Mouse (Mus musculus) liver, embryonic 12.5 days (tissue): ENCODE results near the gene Inpp5a. TPM values are rescaled to one million over a fixed set of nuclear protein-coding genes. Genes with fewer than 3 reads are reported as not detected.

Experiments used
- ATAC-seq: fragments of 200-750 bp; cut with Nextera tagmentation; 2 replicates; pipeline ENCODE4 v1.8.0; 2017; ENCODE audit warnings: moderate number of reproducible peaks, mild to moderate bottlenecking, moderate library complexity
- H3K27ac ChIP-seq: fragments of 300-500 bp; sonication (generic); 2 replicates; pipeline ENCODE4 v1.5.1; 2016; ENCODE audit warnings: mild to moderate bottlenecking
- H3K27me3 ChIP-seq: fragments of 300-500 bp; sonication (generic); replicated peaks from 2 replicates; pipeline ENCODE4 v1.6.1; 2016; ENCODE audit warnings: mild to moderate bottlenecking, moderate library complexity
- H3K36me3 ChIP-seq: fragments of 300-500 bp; sonication (generic); 2 replicates; pipeline ENCODE4 v1.6.1; 2016; ENCODE audit warnings: mild to moderate bottlenecking, moderate library complexity
- H3K4me1 ChIP-seq: fragments of 300-500 bp; sonication (generic); 2 replicates; pipeline ENCODE4 v1.6.1; 2016
- H3K4me2 ChIP-seq: fragments of 300-500 bp; sonication (generic); 2 replicates; pipeline ENCODE4 v1.6.1; 2016; ENCODE audit warnings: mild to moderate bottlenecking, moderate library complexity
- H3K4me3 ChIP-seq: fragments of 300-500 bp; sonication (generic); 2 replicates; pipeline ENCODE4 v1.5.1; 2016; ENCODE audit warnings: mild to moderate bottlenecking, moderate library complexity
- H3K9ac ChIP-seq: fragments of 300-500 bp; sonication (generic); 2 replicates; pipeline ENCODE4 v1.6.1; 2016; ENCODE audit warnings: mild to moderate bottlenecking, moderate library complexity
- H3K9me3 ChIP-seq: fragments of 300-500 bp; sonication (generic); replicated peaks from 2 replicates; pipeline ENCODE4 v1.6.1; 2016; ENCODE audit warnings: mild to moderate bottlenecking, moderate library complexity
- WGBS: fragments of 180-500 bp; shearing (Covaris S2); methylation state at CpG from one replicate; pipeline ENCODE4 v1.1.7; 2016; ENCODE audit not compliant: insufficient replicate concordance; 5-methylcytosine and 5-hydroxymethylcytosine counted together
- polyA plus RNA-seq: library from polyadenylated mRNA; unstranded; fragments of >200 nt; fragmentation: Nextera tagmentation; extraction: Ambion mirVana; gene quantifications from 2 replicates; pipeline ENCODE4 v1.2.1, GENCODE M21; 2016

The Inpp5a gene
- polyA plus RNA-seq, 1 experiment from 2014 or later: 10.1 TPM

DNA sequence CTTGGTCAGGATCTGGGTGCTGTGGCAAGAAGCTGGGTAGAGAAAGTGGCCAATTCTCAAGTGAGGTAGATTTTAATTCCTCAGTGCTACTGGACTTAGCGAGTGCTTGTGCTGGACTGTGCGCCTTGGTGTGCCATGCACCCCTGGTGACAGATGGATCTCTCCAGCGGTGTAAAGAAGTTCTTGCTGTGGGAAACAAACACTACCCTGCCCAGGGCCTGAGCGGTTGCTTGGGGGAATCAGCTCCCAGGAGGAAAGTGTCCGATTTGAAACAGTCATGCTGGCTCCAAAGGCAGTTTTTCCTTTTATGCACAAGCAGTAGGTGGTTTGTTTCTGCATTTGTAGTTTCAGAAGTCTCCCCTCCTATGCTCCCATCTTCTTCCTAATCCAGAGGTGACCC, 2.8 kb downstream of the Inpp5a start:
- Histone ChIP-seq H3K4me2 (no peak overlapping the region), H3K27ac (no peak overlapping the region), H3K9ac (no peak overlapping the region), H3K9me3 (no peaks in the 10 kb centered on the region), H3K36me3 (no peaks in the 10 kb centered on the region), H3K27me3 (no peaks in the 10 kb centered on the region), H3K4me1 (peaks cover 28% of the 10 kb centered on the region), H3K4me3 (no peak overlapping the region)
- no peak for ATAC-seq
- 80% methylated on average over 5 of the region's 5 CpGs for WGBS

DNA sequence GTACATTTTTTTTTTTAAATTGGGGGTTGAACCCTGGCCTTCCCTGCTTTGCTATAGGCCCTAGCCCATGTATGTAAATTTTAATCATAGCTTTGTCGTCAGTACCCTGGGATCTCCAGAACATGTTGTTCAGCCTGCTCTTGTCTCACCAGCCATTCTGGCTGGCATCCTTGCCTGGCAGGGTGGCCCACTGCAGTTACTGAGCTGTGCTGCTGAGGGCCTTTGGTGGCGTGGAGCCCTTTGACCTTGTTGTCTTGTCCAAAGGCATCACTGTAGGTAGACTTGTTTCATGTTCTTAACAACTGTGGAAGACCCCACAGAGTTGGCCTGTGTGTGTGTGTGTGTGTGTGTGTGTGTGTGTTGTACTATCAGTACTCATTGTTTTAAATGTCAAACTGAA, 3.2 kb downstream of the Inpp5a start:
- Histone ChIP-seq H3K4me3 (no peak overlapping the region), H3K36me3 (no peaks in the 10 kb centered on the region), H3K9ac (no peak overlapping the region), H3K27me3 (no peaks in the 10 kb centered on the region), H3K9me3 (no peaks in the 10 kb centered on the region), H3K4me1 (peaks cover 28% of the 10 kb centered on the region), H3K27ac (no peak overlapping the region), H3K4me2 (no peak overlapping the region)
- ATAC-seq: no peak
- WGBS: 77% methylated on average over 2 of the region's 2 CpGs

DNA sequence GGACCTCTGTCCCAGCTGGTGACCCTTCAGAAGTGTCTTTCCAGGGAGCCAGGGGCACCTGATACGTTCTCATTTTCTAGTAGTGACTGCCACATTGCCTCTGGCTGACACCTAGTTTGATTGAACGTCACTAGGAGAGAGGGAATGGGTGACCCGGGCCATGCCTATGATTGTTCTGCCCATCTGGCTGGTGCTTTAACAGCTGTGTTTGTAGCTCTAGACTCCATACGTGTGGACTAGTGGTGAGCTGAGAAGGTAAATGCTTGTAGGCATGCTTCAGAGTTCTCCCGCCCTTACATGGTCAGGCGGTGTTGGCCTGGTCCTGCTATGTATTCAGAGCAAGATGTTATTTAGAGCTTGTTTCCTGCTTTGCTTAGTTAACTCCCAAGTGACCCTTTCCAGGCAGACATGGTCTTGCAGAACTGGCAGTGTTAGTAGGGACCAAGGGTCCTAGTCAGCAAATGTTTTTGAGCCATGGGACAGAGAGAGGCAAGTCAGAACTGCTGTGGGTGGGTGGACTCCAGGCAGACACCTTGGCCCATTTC, 3.9 kb downstream of the Inpp5a start:
- H3K9me3 ChIP-seq: no peaks in the 10 kb centered on the region
- no peak overlapping the region for H3K4me3 ChIP-seq
- WGBS: 71% methylated on average over 6 of the region's 6 CpGs
- peaks cover 31% of the 10 kb centered on the region for H3K4me1 ChIP-seq
- H3K27me3 ChIP-seq: no peaks in the 10 kb centered on the region
- H3K4me2 ChIP-seq: no peak overlapping the region
- no peak overlapping the region for H3K27ac ChIP-seq
- no peak for ATAC-seq
- H3K36me3 ChIP-seq: no peaks in the 10 kb centered on the region
- no peak overlapping the region for H3K9ac ChIP-seq

DNA sequence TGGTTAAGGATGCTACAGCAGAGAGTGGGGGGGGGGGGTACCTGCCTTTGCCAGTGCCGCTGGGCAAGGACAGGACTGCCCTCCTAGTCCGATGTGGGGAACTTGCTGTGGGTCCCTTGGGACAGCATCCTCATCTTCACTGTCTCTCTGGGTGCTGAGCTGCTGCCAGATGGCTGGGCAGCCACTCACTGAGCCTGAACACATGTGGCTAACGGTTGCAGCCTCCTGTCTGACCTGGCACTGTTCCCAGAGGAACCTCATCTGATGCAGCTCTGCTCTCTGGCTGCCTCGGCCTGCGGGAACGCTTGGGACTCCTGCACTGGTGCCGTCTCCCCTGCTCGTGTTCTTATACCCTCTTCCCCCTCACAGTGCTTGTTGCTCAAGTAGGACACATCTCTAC, 8.6 kb downstream of the Inpp5a start:
- Histone ChIP-seq H3K27ac (no peak overlapping the region), H3K9ac (no peak overlapping the region), H3K4me2 (no peak overlapping the region), H3K27me3 (no peaks in the 10 kb centered on the region), H3K9me3 (no peaks in the 10 kb centered on the region), H3K4me1 (peaks cover 43% of the 10 kb centered on the region), H3K4me3 (no peak overlapping the region), H3K36me3 (no peaks in the 10 kb centered on the region)
- ATAC-seq: no peak
- WGBS: 70% methylated on average over 8 of the region's 8 CpGs

DNA sequence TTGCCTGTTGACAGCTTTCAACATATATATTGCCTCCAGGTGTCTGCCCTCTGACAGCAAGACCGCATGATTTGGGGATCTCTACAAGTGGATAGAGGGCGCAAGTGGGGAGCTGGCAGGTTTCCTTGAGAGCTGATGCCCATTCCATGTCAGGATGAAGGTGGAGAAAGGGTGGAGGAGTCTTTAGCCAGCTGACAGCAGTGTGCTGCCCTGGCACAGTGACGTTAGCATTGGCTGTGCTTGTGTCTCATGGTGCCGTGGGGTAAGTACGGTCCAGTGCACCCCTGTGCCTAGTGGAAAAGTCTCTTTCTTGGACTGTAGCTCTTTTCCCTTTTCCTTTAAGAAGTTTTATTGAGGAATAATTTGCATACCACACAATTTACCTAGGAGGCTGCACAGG, 9.2 kb downstream of the Inpp5a start:
- H3K27ac ChIP-seq: no peak overlapping the region
- no peak overlapping the region for H3K4me2 ChIP-seq
- H3K4me1 ChIP-seq: peaks cover 40% of the 10 kb centered on the region
- H3K36me3 ChIP-seq: no peaks in the 10 kb centered on the region
- H3K9ac ChIP-seq: no peak overlapping the region
- no peak overlapping the region for H3K4me3 ChIP-seq
- no peak for ATAC-seq
- H3K9me3 ChIP-seq: no peaks in the 10 kb centered on the region
- H3K27me3 ChIP-seq: no peaks in the 10 kb centered on the region
- 83% methylated on average over 5 of the region's 5 CpGs for WGBS

DNA sequence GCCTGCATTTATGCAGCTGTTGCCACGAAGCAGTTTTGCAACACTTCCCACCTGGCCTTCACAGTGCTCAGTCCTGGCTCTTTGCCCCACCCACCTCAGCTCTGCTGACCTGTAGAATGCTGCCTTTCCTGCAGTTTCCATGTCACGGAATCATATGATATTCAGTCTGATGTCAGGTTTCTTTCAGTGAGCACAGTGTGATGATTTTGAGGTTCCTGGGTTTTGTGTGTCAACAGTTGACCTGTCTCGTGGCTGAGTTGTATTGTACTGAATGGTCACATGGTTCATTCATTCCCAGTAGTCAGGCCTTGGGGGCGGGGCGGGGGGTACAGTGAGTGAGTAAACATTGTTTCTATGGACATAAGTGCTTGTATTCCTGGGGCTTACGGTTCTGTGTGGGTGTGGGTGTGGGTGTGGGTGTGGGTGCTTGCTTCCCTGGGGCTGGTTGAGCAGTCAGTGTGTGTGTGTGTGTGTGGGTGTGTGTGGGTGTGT, 9.7 kb downstream of the Inpp5a start:
- no peak overlapping the region for H3K27ac ChIP-seq
- H3K9me3 ChIP-seq: no peaks in the 10 kb centered on the region
- H3K4me1 ChIP-seq: peaks cover 40% of the 10 kb centered on the region
- ATAC-seq: peak; percentile 25; the same call in 1 of the 2 replicates
- no peaks in the 10 kb centered on the region for H3K27me3 ChIP-seq
- no peak overlapping the region for H3K4me2 ChIP-seq
- no peak overlapping the region for H3K9ac ChIP-seq
- 58% methylated on average over 6 of the region's 6 CpGs for WGBS
- no peaks in the 10 kb centered on the region for H3K36me3 ChIP-seq
- no peak overlapping the region for H3K4me3 ChIP-seq

DNA sequence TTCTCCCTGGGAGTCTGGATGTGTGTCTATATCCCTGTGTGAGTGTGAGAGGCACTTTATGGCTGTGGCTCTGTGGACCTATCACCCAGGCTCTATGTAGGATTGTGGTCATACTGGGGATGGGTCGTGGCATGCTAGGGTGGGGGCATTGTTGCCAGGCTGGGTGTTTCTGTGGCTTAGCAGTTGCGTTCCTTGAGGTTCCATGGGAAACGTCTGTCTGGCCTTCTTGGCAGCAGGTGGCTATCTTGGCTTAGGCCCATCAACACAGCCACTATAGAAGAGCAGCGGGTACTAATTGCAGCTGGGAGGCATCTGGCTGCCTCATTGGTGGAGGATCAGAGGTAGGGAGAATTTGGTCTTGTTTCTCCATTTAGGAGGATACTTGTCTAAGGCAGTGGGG, 10.7 kb downstream of the Inpp5a start:
- no peak overlapping the region for H3K4me2 ChIP-seq
- ATAC-seq: no peak
- no peaks in the 10 kb centered on the region for H3K27me3 ChIP-seq
- H3K9me3 ChIP-seq: no peaks in the 10 kb centered on the region
- H3K9ac ChIP-seq: no peak overlapping the region
- 60% methylated on average over 4 of the region's 4 CpGs for WGBS
- H3K36me3 ChIP-seq: no peaks in the 10 kb centered on the region
- H3K27ac ChIP-seq: no peak overlapping the region
- H3K4me3 ChIP-seq: no peak overlapping the region
- H3K4me1 ChIP-seq: peaks cover 40% of the 10 kb centered on the region

DNA sequence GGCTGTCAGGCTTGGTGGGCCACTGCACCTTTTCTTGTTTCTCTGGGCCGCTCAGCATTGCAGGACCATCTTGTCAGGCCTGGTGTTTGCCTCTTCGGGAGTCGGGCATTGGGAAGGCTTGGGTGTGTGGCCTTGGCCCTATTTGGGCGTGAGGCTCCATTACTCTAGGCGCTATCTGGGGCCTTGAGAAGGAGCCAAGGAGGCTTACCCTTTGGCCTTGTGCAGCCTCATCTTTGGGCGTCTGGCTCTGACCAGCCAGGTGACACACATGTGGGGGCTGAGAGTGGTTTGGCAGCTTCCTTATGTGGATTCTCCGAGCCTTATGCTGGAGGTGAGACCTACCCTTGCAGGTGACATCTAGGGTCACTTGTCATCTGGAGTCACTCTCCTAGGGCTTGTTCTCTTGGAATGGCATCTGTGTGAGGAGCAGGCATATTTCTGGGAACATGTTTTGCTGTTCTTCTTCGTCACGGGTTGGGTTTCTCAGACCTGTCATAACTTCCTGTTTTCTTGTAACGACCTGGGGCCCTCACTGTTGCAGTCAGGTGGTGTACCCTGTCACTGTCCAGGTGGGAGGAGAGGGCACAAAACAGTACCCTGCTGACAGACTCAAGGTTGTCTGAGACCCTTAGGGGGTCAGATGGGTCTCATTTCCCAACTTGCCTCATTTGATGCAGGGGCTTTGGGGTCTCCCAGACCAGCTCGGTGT, 11.2 kb downstream of the Inpp5a start:
- ATAC-seq: no peak
- Histone ChIP-seq H3K27me3 (no peaks in the 10 kb centered on the region), H3K9ac (no peak overlapping the region), H3K4me3 (no peak overlapping the region), H3K36me3 (0 out of 2 replicates have a peak, but pooled peaks cover 2% of the 10 kb centered on the region), H3K4me2 (no peak overlapping the region), H3K4me1 (peaks cover 40% of the 10 kb centered on the region), H3K27ac (no peak overlapping the region), H3K9me3 (no peaks in the 10 kb centered on the region)
- 61% methylated on average over 11 of the region's 11 CpGs for WGBS

DNA sequence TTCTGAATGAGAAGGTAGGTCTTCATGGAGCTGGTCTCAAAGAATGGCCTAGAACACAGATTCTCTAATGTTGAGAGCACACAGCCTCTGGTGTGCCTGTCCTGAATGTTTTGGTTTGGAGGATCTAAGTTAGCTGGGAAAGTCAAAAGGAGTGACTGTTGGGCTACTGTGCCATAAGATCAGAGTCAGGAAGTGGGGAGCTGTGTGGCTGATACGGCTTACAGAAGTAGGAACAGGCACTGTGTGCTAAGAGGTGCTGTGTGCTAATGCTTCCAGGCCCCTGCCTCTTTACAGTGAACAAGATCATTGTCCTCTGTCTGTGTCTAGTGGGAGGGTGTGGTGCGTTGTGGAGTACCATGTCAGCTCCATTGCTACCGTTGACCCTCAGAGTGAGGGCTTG, 12.0 kb downstream of the Inpp5a start:
- H3K36me3 ChIP-seq: 0 out of 2 replicates have a peak, but pooled peaks cover 5% of the 10 kb centered on the region
- H3K4me1 ChIP-seq: peaks cover 40% of the 10 kb centered on the region
- H3K4me2 ChIP-seq: no peak overlapping the region
- 54% methylated on average over 3 of the region's 3 CpGs for WGBS
- no peak overlapping the region for H3K27ac ChIP-seq
- H3K9me3 ChIP-seq: no peaks in the 10 kb centered on the region
- no peak for ATAC-seq
- no peak overlapping the region for H3K4me3 ChIP-seq
- H3K27me3 ChIP-seq: no peaks in the 10 kb centered on the region
- H3K9ac ChIP-seq: no peak overlapping the region

DNA sequence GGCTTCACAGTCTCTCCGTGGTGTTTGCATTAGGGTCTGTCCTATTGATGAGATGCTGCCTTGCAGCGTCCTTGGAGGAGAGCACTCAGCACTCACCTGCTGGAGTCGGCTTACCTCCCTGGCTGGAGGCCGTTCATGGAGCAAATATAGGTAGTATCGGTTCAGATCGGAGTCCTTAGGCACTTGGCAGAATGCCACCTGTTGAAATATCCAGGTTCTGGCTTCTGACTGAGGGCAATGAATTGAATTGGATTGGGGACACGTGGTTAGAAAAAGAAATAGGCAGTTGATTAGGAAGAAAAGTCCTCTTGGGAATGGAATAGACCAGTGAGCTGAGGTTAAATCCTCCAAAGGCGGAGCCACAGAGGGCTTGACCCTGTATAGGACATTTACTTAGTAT, 12.9 kb downstream of the Inpp5a start:
- Histone ChIP-seq H3K4me1 (peaks cover 40% of the 10 kb centered on the region), H3K9ac (no peak overlapping the region), H3K4me3 (no peak overlapping the region), H3K27me3 (no peaks in the 10 kb centered on the region), H3K4me2 (no peak overlapping the region), H3K27ac (no peak overlapping the region), H3K9me3 (no peaks in the 10 kb centered on the region), H3K36me3 (0 out of 2 replicates have a peak, but pooled peaks cover 5% of the 10 kb centered on the region)
- 79% methylated on average over 8 of the region's 8 CpGs for WGBS
- no peak for ATAC-seq

DNA sequence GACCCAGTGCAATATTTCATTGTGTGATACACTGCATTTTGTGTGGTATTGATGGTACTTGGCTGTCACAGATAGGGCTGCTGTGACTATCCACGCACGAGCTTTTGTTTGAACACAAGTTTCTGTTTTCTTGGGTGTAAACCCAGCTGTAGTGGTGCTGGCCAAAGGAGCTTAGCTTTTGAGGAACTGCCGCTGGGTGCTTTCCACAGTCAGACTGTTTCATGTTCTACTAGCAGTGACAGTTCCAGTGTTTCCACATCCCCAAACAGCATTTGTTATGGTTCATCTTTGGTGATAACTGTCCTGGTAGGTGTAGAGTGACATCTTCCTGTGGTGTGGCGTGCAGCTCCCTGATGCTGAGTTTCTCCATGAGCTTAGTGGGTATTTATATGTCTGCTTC, 13.8 kb downstream of the Inpp5a start:
- Histone ChIP-seq H3K9me3 (no peaks in the 10 kb centered on the region), H3K36me3 (0 out of 2 replicates have a peak, but pooled peaks cover 5% of the 10 kb centered on the region), H3K27ac (no peak overlapping the region), H3K27me3 (no peaks in the 10 kb centered on the region), H3K4me2 (no peak overlapping the region), H3K9ac (no peak overlapping the region), H3K4me1 (peaks cover 35% of the 10 kb centered on the region), H3K4me3 (no peak overlapping the region)
- no peak for ATAC-seq
- 60% methylated on average over 4 of the region's 4 CpGs for WGBS

DNA sequence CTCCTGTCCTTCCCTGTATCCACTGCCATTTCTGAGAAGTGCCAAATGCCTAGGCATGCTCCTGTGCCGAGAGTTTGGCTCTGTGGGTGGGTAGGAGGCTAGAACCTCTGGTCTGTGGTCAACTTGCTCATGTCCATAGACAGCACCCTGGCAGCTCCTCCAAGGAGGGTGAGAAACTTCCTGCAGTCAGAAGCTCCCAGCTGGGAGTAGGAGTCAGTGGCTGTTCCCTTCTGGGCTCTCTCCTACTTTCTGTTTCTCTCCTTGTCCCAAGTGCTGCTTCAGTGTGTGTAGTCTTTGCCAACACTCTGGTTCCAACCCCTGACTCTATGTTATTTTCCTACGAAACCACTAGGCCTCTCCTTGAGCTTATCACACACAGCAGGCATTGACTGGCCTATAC, 17.7 kb downstream of the Inpp5a start:
- Histone ChIP-seq H3K9ac (no peak overlapping the region), H3K4me2 (no peak overlapping the region), H3K4me1 (no peaks in the 10 kb centered on the region; the same call in none of the 2 replicates), H3K27ac (no peak overlapping the region), H3K4me3 (no peak overlapping the region), H3K9me3 (no peaks in the 10 kb centered on the region), H3K36me3 (0 out of 2 replicates have a peak, but pooled peaks cover 5% of the 10 kb centered on the region), H3K27me3 (no peaks in the 10 kb centered on the region)
- ATAC-seq: no peak
- WGBS: 64% methylated on average over 2 of the region's 2 CpGs
